Mouse (Mus musculus): ENCODE data around the gene Gm11627. TPM values are rescaled to one million over a fixed set of nuclear protein-coding genes. Genes with fewer than 3 reads are reported as not detected.

Gm11627 gene
- 5.8 and 6.1 TPM in 2 replicates for polyA plus RNA-seq (2012; rRNA removed)

DNA sequence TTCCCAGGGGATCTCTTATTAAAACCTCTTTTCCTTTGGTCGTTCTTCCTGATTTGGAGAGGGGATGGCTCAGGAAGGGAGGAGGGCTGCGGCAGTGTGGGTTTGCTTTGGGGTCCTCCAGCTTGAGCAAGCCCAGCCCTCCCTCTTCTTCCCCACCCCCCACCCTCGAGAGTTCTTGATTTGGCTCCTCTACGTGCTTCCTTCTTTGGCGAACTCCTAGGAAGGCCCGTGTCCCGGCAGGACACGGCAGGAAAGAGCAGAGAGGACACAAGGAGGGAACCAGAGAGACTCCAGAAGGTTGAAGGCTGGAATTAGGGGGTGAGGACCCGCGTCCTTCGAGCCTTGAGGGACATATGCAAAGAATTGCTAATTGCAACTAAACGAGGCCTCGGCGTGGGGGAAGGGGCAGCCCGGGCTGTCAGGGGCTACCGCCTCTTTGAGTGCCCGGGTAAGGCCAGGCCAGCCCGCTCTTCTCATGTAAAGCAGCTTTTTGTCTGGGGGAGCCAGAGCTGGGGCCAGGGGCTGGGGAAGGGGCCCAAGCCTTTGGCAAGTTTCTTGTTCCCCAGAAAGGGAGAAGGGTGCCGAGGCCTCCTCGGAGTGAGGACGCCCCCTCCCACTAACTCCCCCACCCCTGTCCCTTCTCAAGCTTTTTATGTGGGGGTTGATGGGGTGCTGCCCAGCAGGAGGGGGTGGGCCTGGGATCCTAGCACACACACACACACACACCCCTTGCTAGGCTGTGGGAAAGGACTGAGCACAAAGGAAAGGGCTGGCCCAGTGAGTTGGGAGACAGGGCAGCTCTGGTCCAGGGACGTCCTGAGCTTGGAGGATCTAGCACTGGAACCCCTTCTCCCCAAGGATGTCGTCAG is at the start of gene Gm11627:
Gene Gm11627, minus strand, starts transcription at position 297 of the 869 bp plus-strand sequence.

DNA sequence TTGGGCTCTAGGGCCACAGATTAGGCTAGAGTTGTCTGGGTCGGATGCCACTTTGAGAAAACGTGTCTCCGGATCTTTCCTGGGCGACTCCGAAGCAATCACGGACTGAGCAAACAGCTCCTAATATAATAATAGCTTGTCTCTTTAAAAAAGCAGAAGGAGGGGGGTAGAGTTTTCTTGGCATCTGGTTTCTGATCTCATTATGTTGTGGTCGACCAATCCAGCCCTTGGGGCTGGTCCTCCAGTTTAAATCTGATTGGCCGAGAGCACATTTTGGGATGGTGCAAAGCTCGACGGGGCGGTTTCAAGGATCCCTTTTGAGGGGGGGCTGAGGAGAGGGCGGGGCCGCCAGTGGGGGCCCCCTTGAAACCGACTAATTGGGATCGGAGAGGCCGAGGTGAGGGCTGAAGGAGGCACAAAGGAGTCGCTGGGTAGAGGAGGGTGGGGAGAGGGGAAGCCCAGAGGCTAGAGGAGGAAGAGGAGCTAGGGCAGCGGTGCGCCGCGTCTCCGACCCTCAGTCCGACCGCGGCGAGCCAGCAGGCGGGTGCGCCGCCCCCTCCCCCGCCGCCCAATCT is 24.8 kb upstream of the Gm11627 start, which contains the start of gene Fzd2:
Gene Fzd2, plus strand, starts transcription at position 387 of the 575 bp plus-strand sequence.

DNA sequence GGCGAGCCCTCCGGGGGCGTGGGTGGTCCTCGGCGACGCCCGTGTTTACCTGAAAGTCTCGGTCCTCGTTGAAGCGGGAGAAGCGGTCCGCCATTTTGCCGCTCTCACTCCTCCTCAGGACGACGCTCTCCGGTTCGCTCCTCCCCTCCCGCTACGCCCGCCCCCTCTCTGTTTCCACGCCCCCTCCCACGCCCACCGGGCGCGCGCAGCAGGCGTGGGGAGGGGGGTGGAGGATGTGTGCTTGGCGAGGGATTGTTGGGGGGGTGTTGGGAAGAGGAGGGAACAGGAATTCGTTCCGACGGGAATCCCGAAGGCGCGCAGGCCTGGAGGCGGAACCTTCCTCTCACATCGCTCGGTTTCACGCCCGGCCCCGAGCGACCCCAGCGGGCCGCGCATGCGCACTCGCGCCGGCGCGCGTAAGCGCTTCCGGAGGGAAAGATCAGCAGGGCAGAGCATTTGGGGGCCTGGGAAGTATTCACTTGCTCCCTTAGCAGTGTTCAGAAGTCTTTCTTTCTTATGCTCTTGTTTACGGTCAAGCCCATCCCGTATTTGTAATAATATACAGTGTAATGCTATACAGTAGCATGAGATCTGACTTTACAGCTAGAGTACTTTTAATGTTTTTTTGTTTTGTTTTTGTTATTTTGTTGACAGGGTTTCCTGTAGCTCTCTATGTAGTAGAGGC is 23.1 kb downstream of the Gm11627 start, which contains the start of gene Gpatch8:
Gene Gpatch8, minus strand, starts transcription at position 362 of the 685 bp plus-strand sequence.

Other genes starting within 250 kb of the Gm11627 start
- 1.8 and 2.4 TPM in 2 replicates for gene Slc4a1, start 213.3 kb downstream of the Gm11627 start, polyA plus RNA-seq (2012; rRNA removed)
- 276 and 292 TPM in 2 replicates for gene Rundc3a, start 186.1 kb downstream of the Gm11627 start, polyA plus RNA-seq (2012; rRNA removed)
- 104 and 105 TPM in 2 replicates for gene Slc25a39, start 171.5 kb downstream of the Gm11627 start, polyA plus RNA-seq (2012; rRNA removed)
- 36.2 and 61.6 TPM in 2 replicates for gene Grn, start 149.1 kb downstream of the Gm11627 start, polyA plus RNA-seq (2012; rRNA removed)
- 166 and 168 TPM in 2 replicates for gene Fam171a2, start 131.8 kb downstream of the Gm11627 start, polyA plus RNA-seq (2012; rRNA removed)
- gene Itga2b, start 109.3 kb downstream of the Gm11627 start, polyA plus RNA-seq (2012; rRNA removed) = 4.2 and 6.0 TPM in 2 replicates
- 49.6 and 50.5 TPM in 2 replicates for gene Gpatch8, start 23.1 kb downstream of the Gm11627 start, polyA plus RNA-seq (2012; rRNA removed)
- 49.9 and 54.8 TPM in 2 replicates for gene Fzd2, start 24.9 kb upstream of the Gm11627 start, polyA plus RNA-seq (2012; rRNA removed)
- gene Meioc, start 84.3 kb upstream of the Gm11627 start, polyA plus RNA-seq (2012; rRNA removed) = 0.06 and 0.19 TPM in 2 replicates
- 23.4 and 23.6 TPM in 2 replicates for gene Ccdc43, start 118.3 kb upstream of the Gm11627 start, polyA plus RNA-seq (2012; rRNA removed)
- gene Adam11, start 182.0 kb upstream of the Gm11627 start, polyA plus RNA-seq (2012; rRNA removed) = 45.3 and 56.2 TPM in 2 replicates
- gene Gjc1, start 240.2 kb upstream of the Gm11627 start, polyA plus RNA-seq (2012; rRNA removed) = 62.0 and 72.9 TPM in 2 replicates